Mouse (Mus musculus) heart, adult 8-10 months (tissue): Measurements from ENCODE around the gene Nexn. TPM values are rescaled to one million over a fixed set of nuclear protein-coding genes. Genes with fewer than 3 reads are reported as not detected.
"Not testable (repeated sequence)": the region's sequence is repeated elsewhere in the genome, so short reads cannot be mapped to it uniquely, and the experiment has no call there.

ENCODE experiments used
- DNase-seq: peaks from one replicate; pipeline ENCODE4 v3.0.0; 2022; ENCODE audit warnings: low spot score
- total RNA-seq, 4 experiments: library from RNA; stranded (reverse); gene quantifications; 2 replicates each; pipeline ENCODE4 v1.2.4; 2022

Nexn gene
- total RNA-seq, 4 experiments from 2014 or later = 264 to 407 (median 333) TPM

DNA sequence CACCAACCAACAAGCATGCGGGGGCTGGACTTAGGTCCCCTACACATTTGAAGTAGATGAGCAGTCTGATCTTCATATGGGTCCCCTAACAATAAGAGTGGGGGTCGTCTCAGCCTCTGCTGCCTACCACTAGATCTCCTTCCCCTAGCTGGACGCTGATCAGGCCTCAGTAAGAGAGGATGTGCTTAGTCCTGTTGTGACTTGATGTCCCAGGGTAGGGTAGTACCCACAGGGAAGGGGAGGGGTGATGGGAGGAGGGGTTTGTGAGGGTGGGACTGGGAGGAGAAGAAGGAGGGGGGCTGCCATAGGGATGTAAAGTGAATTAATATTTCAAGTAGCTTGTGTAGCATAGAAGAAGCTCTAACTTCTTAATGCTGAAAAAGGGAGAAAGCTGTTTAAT, 67.0 kb downstream of the Nexn start:
- DNase-seq = no peak

- not testable (repeated sequence) for DNase-seq
Measured at GRCm38 (mm10) chr3:152197246-152197645, 68.9 kb downstream of the Nexn start.

GRCm38 (mm10) chr3:152193635-152194097, 72.5 kb downstream of the Nexn start:
- DNase-seq = peak; percentile 97

GRCm38 (mm10) chr3:152193177-152193576, 73.0 kb downstream of the Nexn start:
- DNase-seq = no peak

GRCm38 (mm10) chr3:152192238-152192931, 73.8 kb downstream of the Nexn start:
- peak; percentile 63 for DNase-seq

DNA sequence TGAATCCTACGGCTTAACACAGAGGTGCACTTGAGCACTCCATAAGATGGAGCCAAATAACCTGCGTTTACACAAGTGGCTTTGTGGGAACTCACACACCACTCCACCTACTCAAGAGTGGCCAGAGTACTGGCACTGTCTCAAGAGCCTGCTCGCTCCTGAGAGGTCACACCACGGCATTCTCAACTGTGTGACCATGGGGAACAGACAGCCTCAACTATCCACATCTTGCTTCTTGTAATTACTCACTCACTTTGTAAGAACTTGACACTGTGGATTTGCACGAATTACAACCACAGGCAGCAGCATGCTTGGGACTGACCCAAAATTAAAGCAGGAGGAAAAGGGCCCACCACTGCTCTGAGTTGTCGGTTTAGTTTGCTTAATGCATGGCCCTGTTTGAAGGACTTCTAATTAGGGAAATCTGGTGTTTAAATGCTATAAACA, 74.3 kb downstream of the Nexn start:
- DNase-seq = peak; percentile 57

- DNase-seq = no peak
Measured at GRCm38 (mm10) chr3:152190679-152191477, 75.3 kb downstream of the Nexn start.

- DNase-seq = peak; percentile 28
Measured at GRCm38 (mm10) chr3:152189306-152189705, 76.8 kb downstream of the Nexn start.

Other genes with a start within 250 kb of the Nexn start
- gene Gipc2, start 100.1 kb downstream of the Nexn start, total RNA-seq = 1 to 10 TPM; 3.0 to 4.8 (median 3.4) TPM
- gene Dnajb4, start 56.0 kb downstream of the Nexn start, total RNA-seq = 100 to 1,000 TPM in 2 of 4 experiments, 10 to 100 TPM in 2; 88.0 to 125 (median 101) TPM
- 10 to 100 TPM; 44.3 to 55.0 (median 52.5) TPM for gene Fubp1, start 55.9 kb downstream of the Nexn start, total RNA-seq
- 10 to 100 TPM; 10.4 to 15.8 (median 10.9) TPM for gene Miga1, start 74.1 kb upstream of the Nexn start, total RNA-seq
- gene Usp33, start 80.1 kb upstream of the Nexn start, total RNA-seq = 10 to 100 TPM; 24.5 to 25.5 (median 24.6) TPM
- gene Zzz3, start 129.1 kb upstream of the Nexn start, total RNA-seq = 10 to 100 TPM; 20.3 to 24.4 (median 22.7) TPM